Mouse (Mus musculus) T-helper 2 cell (primary cell): ENCODE data around the gene Vmn2r93.

Experiments used
- in situ Hi-C: fragments of 300-600 bp; cut with MboI, MseI; formaldehyde crosslinking; loops from one replicate; pipeline ENCODE4 v1.15.1; 2025; ENCODE audit warnings: high pct_unique_total_duplicates

Gene Vmn2r93

GRCm38 (mm10) chr17:18297799-18298198 lies at the start of gene Vmn2r93:
Gene Vmn2r93, plus strand, starts transcription at chr17:18298099.
- in situ Hi-C loops: no loop called here

GRCm38 (mm10) chr17:18277656-18278055 lies 20.2 kb upstream of the Vmn2r93 start, which contains the start of gene Vmn2r94:
Gene Vmn2r94, minus strand, starts transcription at chr17:18277756.
- in situ Hi-C loops: no loop called here

- in situ Hi-C loops: no loop called here
Measured at GRCm38 (mm10) chr17:18323031-18323430, 25.1 kb downstream of the Vmn2r93 start.

GRCm38 (mm10) chr17:18360007-18360406 lies 62.1 kb downstream of the Vmn2r93 start:
- in situ Hi-C loops: no loop called here

- in situ Hi-C loops: no loop called here
Measured at GRCm38 (mm10) chr17:18360602-18361001, 62.7 kb downstream of the Vmn2r93 start.
